Mouse (Mus musculus) large intestine, adult 2 months (tissue): ENCODE measurements around the gene Nefh. TPM values are rescaled to one million over a fixed set of nuclear protein-coding genes. Genes with fewer than 3 reads are reported as not detected.

Experiments used
- DNase-seq: peaks from one replicate; pipeline ENCODE4 v3.0.0-alpha.2; 2012; ENCODE audit warnings: low read depth, low spot score
- WGBS: fragments of 180-500 bp; shearing (Covaris S2); methylation state at CpG from one replicate; pipeline ENCODE4 v1.1.7; 2018; 5-methylcytosine and 5-hydroxymethylcytosine counted together
- polyA plus RNA-seq: library from polyadenylated mRNA; depleted of rRNA; stranded (reverse); fragments of >200 nt; gene quantifications from 2 replicates; pipeline ENCODE4 v1.2.3, GENCODE M21; 2012; rRNA removed

Gene Nefh
- polyA plus RNA-seq: 0.12 and 0.24 TPM in 2 replicates

- DNase-seq: no peak
- WGBS: under 1% methylated on average over 40 of the region's 41 CpGs
These were observed at the start of gene Nefh for GRCm38 (mm10) chr11:4947813-4948174. Nefh (minus strand) TSS chr11:4948064.

GRCm38 (mm10) chr11:4996621-4997199 lies 48.8 kb upstream of the Nefh start:
- no peak for DNase-seq
- WGBS: 50% methylated on average over 5 of the region's 5 CpGs

GRCm38 (mm10) chr11:4995676-4996075 lies 47.8 kb upstream of the Nefh start:
- WGBS: 86% methylated on average over 3 of the region's 3 CpGs
- no peak for DNase-seq

GRCm38 (mm10) chr11:4992471-4992870 lies 44.6 kb upstream of the Nefh start:
- DNase-seq: no peak
- WGBS: 89% methylated on average over 2 of the region's 2 CpGs

- WGBS: 45% methylated on average over 3 of the region's 3 CpGs
- DNase-seq: no peak
These were observed 41.3 kb upstream of the Nefh start for GRCm38 (mm10) chr11:4989187-4989586.

- no peak for DNase-seq
- 24% methylated on average over 11 of the region's 11 CpGs for WGBS
These were observed 39.6 kb upstream of the Nefh start for GRCm38 (mm10) chr11:4987487-4987852.

GRCm38 (mm10) chr11:4986695-4987486 lies 39.0 kb upstream of the Nefh start, which contains the start of gene Ap1b1:
Ap1b1 (plus strand) TSS chr11:4986824.
- under 1% methylated on average over 62 of the region's 62 CpGs for WGBS

GRCm38 (mm10) chr11:4984799-4985198 lies 36.9 kb upstream of the Nefh start:
- 71% methylated on average over 3 of the region's 3 CpGs for WGBS
- DNase-seq: no peak

More at GRCm38 (mm10) chr11:4986695-4987486, 39.0 kb upstream of the Nefh start, which contains the start of gene Ap1b1:
- DNase-seq: peak; percentile 73

GRCm38 (mm10) chr11:4984249-4984648 lies 36.4 kb upstream of the Nefh start:
- DNase-seq: no peak
- 7% methylated on average over 5 of the region's 5 CpGs for WGBS

- WGBS: 92% methylated on average over 2 of the region's 2 CpGs
- no peak for DNase-seq
These were observed 35.7 kb upstream of the Nefh start for GRCm38 (mm10) chr11:4983538-4983937.

- 70% methylated on average over 3 of the region's 3 CpGs for WGBS
- DNase-seq: no peak
These were observed 35.1 kb upstream of the Nefh start for GRCm38 (mm10) chr11:4983010-4983409.

GRCm38 (mm10) chr11:4975623-4976022 lies 27.8 kb upstream of the Nefh start:
- no peak for DNase-seq
- 7% methylated on average over 13 of the region's 14 CpGs for WGBS

GRCm38 (mm10) chr11:4974376-4975122 lies 26.7 kb upstream of the Nefh start:
- DNase-seq: no peak
- WGBS: 67% methylated on average over 11 of the region's 11 CpGs

- WGBS: 72% methylated on average over 2 of the region's 2 CpGs
- DNase-seq: no peak
These were observed 26.0 kb upstream of the Nefh start for GRCm38 (mm10) chr11:4973871-4974256.

GRCm38 (mm10) chr11:4972967-4973870 lies 25.4 kb upstream of the Nefh start:
- no peak for DNase-seq
- 56% methylated on average over 13 of the region's 13 CpGs for WGBS

GRCm38 (mm10) chr11:4968376-4968775 lies 20.5 kb upstream of the Nefh start:
- WGBS: 55% methylated on average over 10 of the region's 10 CpGs

GRCm38 (mm10) chr11:4967549-4967948 lies 19.7 kb upstream of the Nefh start:
- 56% methylated on average over 2 of the region's 2 CpGs for WGBS
- DNase-seq: no peak

More at GRCm38 (mm10) chr11:4968376-4968775, 20.5 kb upstream of the Nefh start:
- DNase-seq: no peak

GRCm38 (mm10) chr11:4966888-4967287 lies 19.0 kb upstream of the Nefh start:
- DNase-seq: no peak
- 75% methylated on average over 5 of the region's 5 CpGs for WGBS

- no peak for DNase-seq
- 80% methylated on average over 2 of the region's 2 CpGs for WGBS
These were observed 18.5 kb upstream of the Nefh start for GRCm38 (mm10) chr11:4966325-4966724.
